Comparison of ENCODE assay signal across 8 mouse cellular contexts in genomic region chr3:89999090-89999489, GRCm38 (mm10). TPM values are rescaled to one million over a fixed set of nuclear protein-coding genes. Genes with fewer than 3 reads are reported as not detected.
DNase-seq lines count a peak whose midpoint lies in the region; ATAC-seq and TF ChIP-seq lines count a peak whose summit lies in the region.

No protein-coding gene starts in this region.

- H3K4me1 ChIP-seq in forebrain, embryonic 15.5 days, result peaks cover 22% of the 10 kb centered on the region
- peaks cover 9% of the 10 kb centered on the region; the same call in 1 of the 2 replicates for H3K4me1 ChIP-seq in liver, embryonic 11.5 days (replicated peaks; ENCODE audit: control insufficient read depth, insufficient read depth, low read length)
- peaks cover 5% of the 10 kb centered on the region; the same call in 1 of the 2 replicates for H3K4me1 ChIP-seq in small intestine, adult 2 months (ENCODE audit: control insufficient read depth, insufficient read depth, insufficient read length, low read length)

- intact Hi-C loops in left cerebral cortex, adult 2 months (cut with DNase I), result loop anchor here (2.0 kb wide), 1 partner anchor 36 kb away; the partner anchor contains the start of gene Atp8b2
- intact Hi-C loops in left cerebral cortex, postnatal 25 days (cut with DNase I), result loop anchor here (2.0 kb wide), 1 partner anchor 36 kb away; the partner anchor contains the start of gene Atp8b2
- intact Hi-C loops in gastrocnemius, postnatal 14 days (cut with DNase I; ENCODE audit: low total_unique reads), result no loop called here

- H3K9ac ChIP-seq in forebrain, embryonic 15.5 days (replicated peaks), result peak overlapping the region; percentile 95
- H3K9ac ChIP-seq in liver, embryonic 11.5 days (ENCODE audit: low read depth, low read length), result peak overlapping the region; percentile 90

- peak overlapping the region; percentile 69 for H3K4me3 ChIP-seq in left cerebral cortex, adult 2 months
- peak overlapping the region; percentile 88 for H3K4me3 ChIP-seq in forebrain, embryonic 15.5 days
- H3K4me3 ChIP-seq in liver, embryonic 11.5 days (ENCODE audit: low read depth, low read length), result peak overlapping the region; percentile 84
- peak overlapping the region; percentile 77 for H3K4me3 ChIP-seq in small intestine, adult 2 months (ENCODE audit: low read depth, low read length)

- DNase-seq in left cerebral cortex, adult 2 months (ENCODE audit: extremely low spot score in 1 of 2, low spot score in 2 of 2), result peak in 1 of 2 experiments; percentile 11
- no peak for DNase-seq in left cerebral cortex, postnatal 25 days (ENCODE audit: low spot score in 2 of 2)
- DNase-seq in brain, adult 2 months (ENCODE audit: low read depth, low spot score), result peak; percentile 16
- peak; percentile 37 for DNase-seq in liver, embryonic 11.5 days (ENCODE audit: low spot score)
- no peak for DNase-seq in gastrocnemius, postnatal 14 days
- DNase-seq in thymus, postnatal 0 days (ENCODE audit: low spot score), result no peak

- H3K27me3 ChIP-seq in forebrain, embryonic 15.5 days, result no peaks in the 10 kb centered on the region
- no peaks in the 10 kb centered on the region for H3K27me3 ChIP-seq in liver, embryonic 11.5 days (replicated peaks; ENCODE audit: control insufficient read depth, insufficient read depth, low read length)
- no peaks in the 10 kb centered on the region for H3K27me3 ChIP-seq in small intestine, adult 2 months (ENCODE audit: control insufficient read depth, insufficient read depth, low read length)

- no peak for TF ChIP-seq CTCF in left cerebral cortex, adult 2 months (IDR thresholded peaks at IDR 0.05)
- no peak for TF ChIP-seq CTCF in small intestine, adult 2 months (IDR thresholded peaks at IDR 0.05; ENCODE audit: extremely low read depth, insufficient read length, insufficient replicate concordance, low read depth, low read length)

- H3K9me3 ChIP-seq in forebrain, embryonic 15.5 days, result no peaks in the 10 kb centered on the region
- no peaks in the 10 kb centered on the region for H3K9me3 ChIP-seq in liver, embryonic 11.5 days (ENCODE audit: control insufficient read depth, low read length)

- TF ChIP-seq POLR2A in small intestine, adult 2 months (IDR thresholded peaks at IDR 0.05; ENCODE audit: low read depth, low read length), result no peak

- peak; percentile 44; the same call in 1 of the 2 replicates for ATAC-seq in forebrain, embryonic 15.5 days (replicated peaks)
- peak; percentile 40; the same call in 1 of the 2 replicates for ATAC-seq in liver, embryonic 11.5 days (replicated peaks; ENCODE audit: low FRiP score)

- H3K36me3 ChIP-seq in forebrain, embryonic 15.5 days, result peaks cover 51% of the 10 kb centered on the region
- peaks cover 30% of the 10 kb centered on the region for H3K36me3 ChIP-seq in liver, embryonic 11.5 days (ENCODE audit: control insufficient read depth, insufficient read depth, low read length)
- peaks cover 24% of the 10 kb centered on the region for H3K36me3 ChIP-seq in small intestine, adult 2 months (ENCODE audit: control insufficient read depth, insufficient read depth, low read length)

- WGBS in forebrain, embryonic 15.5 days, result 22% methylated on average over 8 of the region's 8 CpGs
- WGBS in liver, embryonic 11.5 days, result 22% methylated on average over 8 of the region's 8 CpGs
- WGBS in small intestine, adult 2 months, result 12% methylated on average over 8 of the region's 8 CpGs

- peak overlapping the region; percentile 99 for H3K27ac ChIP-seq in left cerebral cortex, adult 2 months
- peak overlapping the region; percentile 95 for H3K27ac ChIP-seq in forebrain, embryonic 15.5 days (replicated peaks)
- peak overlapping the region; percentile 70 for H3K27ac ChIP-seq in liver, embryonic 11.5 days (ENCODE audit: low read depth, low read length)
- H3K27ac ChIP-seq in small intestine, adult 2 months (ENCODE audit: insufficient read depth, low read depth, low read length), result peak overlapping the region; percentile 66

- peak overlapping the region; percentile 88 for H3K4me2 ChIP-seq in forebrain, embryonic 15.5 days (replicated peaks)
- peak overlapping the region; percentile 79 for H3K4me2 ChIP-seq in liver, embryonic 11.5 days

RNA-seq across cellular contexts. Expression of gene Hax1, which starts 0.5 kb away (rescaled TPM):
- total RNA-seq in left cerebral cortex, adult 2 months (2021), result 100 to 1,000 TPM in 1 of 2 experiments, 10 to 100 TPM in 1; 97.6 to 106 TPM
- 100 to 1,000 TPM in 1 of 2 experiments, 10 to 100 TPM in 1; 99.7 to 104 TPM for total RNA-seq in left cerebral cortex, postnatal 25 days (2021)
- 147 TPM in 2 replicates for polyA plus RNA-seq in forebrain, embryonic 15.5 days (2015; fragmentation: Nextera tagmentation; extraction: Ambion mirVana)
- polyA plus RNA-seq in liver, embryonic 11.5 days (2014; fragmentation: Nextera tagmentation; extraction: Ambion mirVana), result 187 TPM in 2 replicates
- polyA plus RNA-seq in small intestine, adult 2 months (2012; rRNA removed), result 11.6 and 22.1 TPM in 2 replicates
- total RNA-seq in gastrocnemius, postnatal 14 days (2021), result 10 to 100 TPM; 45.2 to 50.2 TPM
- 126 and 141 TPM in 2 replicates for polyA plus RNA-seq in thymus, postnatal 0 days (2015; fragmentation: Nextera tagmentation; extraction: Ambion mirVana)

RNA-seq across cellular contexts. Expression of gene Atp8b2, which starts 35.8 kb away (rescaled TPM):
- 100 to 1,000 TPM; 112 to 129 TPM for total RNA-seq in left cerebral cortex, adult 2 months (2021)
- total RNA-seq in left cerebral cortex, postnatal 25 days (2021), result 100 to 1,000 TPM in 1 of 2 experiments, 10 to 100 TPM in 1; 93.5 to 110 TPM
- polyA plus RNA-seq in forebrain, embryonic 15.5 days (2015; fragmentation: Nextera tagmentation; extraction: Ambion mirVana), result 10.6 and 14.4 TPM in 2 replicates
- 7.7 and 9.1 TPM in 2 replicates for polyA plus RNA-seq in liver, embryonic 11.5 days (2014; fragmentation: Nextera tagmentation; extraction: Ambion mirVana)
- 8.3 and 13.5 TPM in 2 replicates for polyA plus RNA-seq in small intestine, adult 2 months (2012; rRNA removed)
- 10 to 100 TPM; 20.6 to 28.7 TPM for total RNA-seq in gastrocnemius, postnatal 14 days (2021)
- polyA plus RNA-seq in thymus, postnatal 0 days (2015; fragmentation: Nextera tagmentation; extraction: Ambion mirVana), result 7.9 and 8.7 TPM in 2 replicates

RNA-seq across cellular contexts. Expression of gene 4933434E20Rik, which starts 52.3 kb away (rescaled TPM):
- 10 to 100 TPM; 95.2 to 98.7 TPM for total RNA-seq in left cerebral cortex, adult 2 months (2021)
- total RNA-seq in left cerebral cortex, postnatal 25 days (2021), result 10 to 100 TPM; 84.3 to 87.2 TPM
- polyA plus RNA-seq in forebrain, embryonic 15.5 days (2015; fragmentation: Nextera tagmentation; extraction: Ambion mirVana), result 215 and 217 TPM in 2 replicates
- polyA plus RNA-seq in liver, embryonic 11.5 days (2014; fragmentation: Nextera tagmentation; extraction: Ambion mirVana), result 159 and 173 TPM in 2 replicates
- 12.9 and 18.1 TPM in 2 replicates for polyA plus RNA-seq in small intestine, adult 2 months (2012; rRNA removed)
- 10 to 100 TPM; 46.8 to 56.9 TPM for total RNA-seq in gastrocnemius, postnatal 14 days (2021)
- 176 and 182 TPM in 2 replicates for polyA plus RNA-seq in thymus, postnatal 0 days (2015; fragmentation: Nextera tagmentation; extraction: Ambion mirVana)

RNA-seq across cellular contexts. Expression of gene Ubap2l, which starts 53.3 kb away (rescaled TPM):
- total RNA-seq in left cerebral cortex, adult 2 months (2021), result 100 to 1,000 TPM; 180 to 197 TPM
- total RNA-seq in left cerebral cortex, postnatal 25 days (2021), result 100 to 1,000 TPM; 182 to 205 TPM
- 149 and 159 TPM in 2 replicates for polyA plus RNA-seq in forebrain, embryonic 15.5 days (2015; fragmentation: Nextera tagmentation; extraction: Ambion mirVana)
- 220 and 229 TPM in 2 replicates for polyA plus RNA-seq in liver, embryonic 11.5 days (2014; fragmentation: Nextera tagmentation; extraction: Ambion mirVana)
- 26.4 and 52.2 TPM in 2 replicates for polyA plus RNA-seq in small intestine, adult 2 months (2012; rRNA removed)
- total RNA-seq in gastrocnemius, postnatal 14 days (2021), result 10 to 100 TPM; 90.4 to 95.0 TPM
- 142 and 145 TPM in 2 replicates for polyA plus RNA-seq in thymus, postnatal 0 days (2015; fragmentation: Nextera tagmentation; extraction: Ambion mirVana)

Comparison
In these comparisons a context has a peak if more than half of its experiments do, and no peak if none do; other contexts are left out.
1. DNase-seq: peak in brain, adult 2 months (single experiment) and liver, embryonic 11.5 days (single experiment); none in left cerebral cortex, postnatal 25 days (0 of 2), gastrocnemius, postnatal 14 days (single experiment) and thymus, postnatal 0 days (single experiment).
2. Peak in every context shown above with its lines, with median percentiles within 50 percentile points of each other: H3K27ac ChIP-seq and H3K4me3 ChIP-seq.